Mouse (Mus musculus): ENCODE data around the gene BC016579. TPM values are rescaled to one million over a fixed set of nuclear protein-coding genes. Genes with fewer than 3 reads are reported as not detected.

The BC016579 gene
- polyA plus RNA-seq, 1 experiment from 2014 or later: 0.18 TPM

GRCm38 (mm10) chr16:45658248-45658647, 4.4 kb upstream of the BC016579 start:
- Histone ChIP-seq H3K9ac (replicated peaks; ENCODE audit: low read length) (no peak overlapping the region), H3K9me3 (replicated peaks; ENCODE audit: control insufficient read depth, low read length) (no peaks in the 10 kb centered on the region), H3K4me2 (ENCODE audit: low read depth, low read length) (no peak overlapping the region), H3K4me1 (ENCODE audit: control insufficient read depth, insufficient read depth, low read length) (no peaks in the 10 kb centered on the region), H3K4me3 (ENCODE audit: low read depth, low read length) (no peak overlapping the region), H3K27ac (replicated peaks; ENCODE audit: low read depth, low read length) (no peak overlapping the region), H3K36me3 (replicated peaks; ENCODE audit: control insufficient read depth, insufficient read depth, low read depth, low read length) (no peaks in the 10 kb centered on the region), H3K27me3 (ENCODE audit: control insufficient read depth, insufficient read depth, low read length) (0 out of 2 replicates have a peak, but pooled peaks cover 2% of the 10 kb centered on the region)
- 81% methylated on average over 1 of the region's 1 CpGs for WGBS
- DNase-seq (ENCODE audit: low spot score): no peak
- no peak for ATAC-seq (replicated peaks; ENCODE audit: insufficient number of reproducible peaks, low FRiP score, low TSS enrichment, low read depth)

GRCm38 (mm10) chr16:45657574-45658159, 3.8 kb upstream of the BC016579 start:
- Histone ChIP-seq H3K9ac (replicated peaks; ENCODE audit: low read length) (no peak overlapping the region), H3K27ac (replicated peaks; ENCODE audit: low read depth, low read length) (no peak overlapping the region), H3K27me3 (ENCODE audit: control insufficient read depth, insufficient read depth, low read length) (0 out of 2 replicates have a peak, but pooled peaks cover 2% of the 10 kb centered on the region), H3K4me2 (ENCODE audit: low read depth, low read length) (no peak overlapping the region), H3K4me1 (ENCODE audit: control insufficient read depth, insufficient read depth, low read length) (no peaks in the 10 kb centered on the region), H3K9me3 (replicated peaks; ENCODE audit: control insufficient read depth, low read length) (no peaks in the 10 kb centered on the region), H3K4me3 (ENCODE audit: low read depth, low read length) (no peak overlapping the region), H3K36me3 (replicated peaks; ENCODE audit: control insufficient read depth, insufficient read depth, low read depth, low read length) (no peaks in the 10 kb centered on the region)
- DNase-seq (ENCODE audit: low spot score): no peak
- ATAC-seq (replicated peaks; ENCODE audit: insufficient number of reproducible peaks, low FRiP score, low TSS enrichment, low read depth): no peak
- WGBS: 91% methylated on average over 12 of the region's 12 CpGs

- no peaks in the 10 kb centered on the region for H3K9me3 ChIP-seq (replicated peaks; ENCODE audit: control insufficient read depth, low read length)
- no peaks in the 10 kb centered on the region for H3K36me3 ChIP-seq (replicated peaks; ENCODE audit: control insufficient read depth, insufficient read depth, low read depth, low read length)
- H3K9ac ChIP-seq (replicated peaks; ENCODE audit: low read length): no peak overlapping the region
- no peaks in the 10 kb centered on the region for H3K4me1 ChIP-seq (ENCODE audit: control insufficient read depth, insufficient read depth, low read length)
- ATAC-seq (replicated peaks; ENCODE audit: insufficient number of reproducible peaks, low FRiP score, low TSS enrichment, low read depth): no peak; the same call in 1 of the 2 replicates
- DNase-seq (ENCODE audit: low spot score): no peak
- WGBS: 56% methylated on average over 9 of the region's 9 CpGs
- H3K4me3 ChIP-seq (ENCODE audit: low read depth, low read length): no peak overlapping the region
- 0 out of 2 replicates have a peak, but pooled peaks cover 2% of the 10 kb centered on the region for H3K27me3 ChIP-seq (ENCODE audit: control insufficient read depth, insufficient read depth, low read length)
- H3K4me2 ChIP-seq (ENCODE audit: low read depth, low read length): no peak overlapping the region; the same call in 1 of the 2 replicates
- H3K27ac ChIP-seq (replicated peaks; ENCODE audit: low read depth, low read length): no peak overlapping the region
These were observed 597 bp upstream of the BC016579 start for GRCm38 (mm10) chr16:45654465-45654864.

- no peak for ATAC-seq (replicated peaks; ENCODE audit: insufficient number of reproducible peaks, low FRiP score, low TSS enrichment, low read depth)
These were observed 597 bp downstream of the BC016579 start for GRCm38 (mm10) chr16:45653009-45653933.

GRCm38 (mm10) chr16:45651497-45651896, 2.4 kb downstream of the BC016579 start:
- DNase-seq (ENCODE audit: low spot score): no peak
- no peak for ATAC-seq (replicated peaks; ENCODE audit: insufficient number of reproducible peaks, low FRiP score, low TSS enrichment, low read depth)

More at GRCm38 (mm10) chr16:45653009-45653933, 597 bp downstream of the BC016579 start:
- Histone ChIP-seq H3K4me1 (ENCODE audit: control insufficient read depth, insufficient read depth, low read length) (no peaks in the 10 kb centered on the region), H3K27me3 (ENCODE audit: control insufficient read depth, insufficient read depth, low read length) (0 out of 2 replicates have a peak, but pooled peaks cover 2% of the 10 kb centered on the region), H3K36me3 (replicated peaks; ENCODE audit: control insufficient read depth, insufficient read depth, low read depth, low read length) (no peaks in the 10 kb centered on the region), H3K9ac (replicated peaks; ENCODE audit: low read length) (no peak overlapping the region), H3K9me3 (replicated peaks; ENCODE audit: control insufficient read depth, low read length) (no peaks in the 10 kb centered on the region), H3K4me3 (ENCODE audit: low read depth, low read length) (peak overlapping the region; percentile 22; the same call in 1 of the 2 replicates), H3K4me2 (ENCODE audit: low read depth, low read length) (peak overlapping the region; percentile 60), H3K27ac (replicated peaks; ENCODE audit: low read depth, low read length) (no peak overlapping the region)
- DNase-seq (ENCODE audit: low spot score): no peak
- 13% methylated on average over 17 of the region's 17 CpGs for WGBS

GRCm38 (mm10) chr16:45644380-45644779, 9.5 kb downstream of the BC016579 start:
- WGBS: 77% methylated on average over 6 of the region's 6 CpGs
- Histone ChIP-seq H3K4me1 (ENCODE audit: control insufficient read depth, insufficient read depth, low read length) (no peaks in the 10 kb centered on the region), H3K36me3 (replicated peaks; ENCODE audit: control insufficient read depth, insufficient read depth, low read depth, low read length) (no peaks in the 10 kb centered on the region), H3K9ac (replicated peaks; ENCODE audit: low read length) (no peak overlapping the region), H3K9me3 (replicated peaks; ENCODE audit: control insufficient read depth, low read length) (no peaks in the 10 kb centered on the region), H3K27ac (replicated peaks; ENCODE audit: low read depth, low read length) (no peak overlapping the region), H3K4me3 (ENCODE audit: low read depth, low read length) (no peak overlapping the region), H3K27me3 (ENCODE audit: control insufficient read depth, insufficient read depth, low read length) (no peaks in the 10 kb centered on the region), H3K4me2 (ENCODE audit: low read depth, low read length) (no peak overlapping the region)
- ATAC-seq (replicated peaks; ENCODE audit: insufficient number of reproducible peaks, low FRiP score, low TSS enrichment, low read depth) (no peak), DNase-seq (ENCODE audit: low spot score) (no peak)

More at GRCm38 (mm10) chr16:45651497-45651896, 2.4 kb downstream of the BC016579 start:
- Histone ChIP-seq H3K9ac (replicated peaks; ENCODE audit: low read length) (no peak overlapping the region), H3K27me3 (ENCODE audit: control insufficient read depth, insufficient read depth, low read length) (0 out of 2 replicates have a peak, but pooled peaks cover 2% of the 10 kb centered on the region), H3K9me3 (replicated peaks; ENCODE audit: control insufficient read depth, low read length) (no peaks in the 10 kb centered on the region), H3K27ac (replicated peaks; ENCODE audit: low read depth, low read length) (no peak overlapping the region), H3K36me3 (replicated peaks; ENCODE audit: control insufficient read depth, insufficient read depth, low read depth, low read length) (no peaks in the 10 kb centered on the region), H3K4me2 (ENCODE audit: low read depth, low read length) (no peak overlapping the region), H3K4me1 (ENCODE audit: control insufficient read depth, insufficient read depth, low read length) (no peaks in the 10 kb centered on the region), H3K4me3 (ENCODE audit: low read depth, low read length) (no peak overlapping the region)
- 68% methylated on average over 2 of the region's 2 CpGs for WGBS

- Histone ChIP-seq H3K36me3 (replicated peaks; ENCODE audit: control insufficient read depth, insufficient read depth, low read depth, low read length) (no peaks in the 10 kb centered on the region), H3K4me3 (ENCODE audit: low read depth, low read length) (no peak overlapping the region), H3K4me2 (ENCODE audit: low read depth, low read length) (no peak overlapping the region), H3K9me3 (replicated peaks; ENCODE audit: control insufficient read depth, low read length) (no peaks in the 10 kb centered on the region), H3K9ac (replicated peaks; ENCODE audit: low read length) (no peak overlapping the region), H3K27me3 (ENCODE audit: control insufficient read depth, insufficient read depth, low read length) (no peaks in the 10 kb centered on the region), H3K27ac (replicated peaks; ENCODE audit: low read depth, low read length) (no peak overlapping the region), H3K4me1 (ENCODE audit: control insufficient read depth, insufficient read depth, low read length) (no peaks in the 10 kb centered on the region)
- ATAC-seq (replicated peaks; ENCODE audit: insufficient number of reproducible peaks, low FRiP score, low TSS enrichment, low read depth) (no peak), DNase-seq (ENCODE audit: low spot score) (no peak)
- 86% methylated on average over 3 of the region's 3 CpGs for WGBS
These were observed 9.9 kb downstream of the BC016579 start for GRCm38 (mm10) chr16:45643944-45644343.

GRCm38 (mm10) chr16:45641301-45641700, 12.6 kb downstream of the BC016579 start:
- DNase-seq (ENCODE audit: low spot score) (no peak), ATAC-seq (replicated peaks; ENCODE audit: insufficient number of reproducible peaks, low FRiP score, low TSS enrichment, low read depth) (no peak)
- H3K4me1 ChIP-seq (ENCODE audit: control insufficient read depth, insufficient read depth, low read length): no peaks in the 10 kb centered on the region
- no peak overlapping the region for H3K27ac ChIP-seq (replicated peaks; ENCODE audit: low read depth, low read length)
- H3K36me3 ChIP-seq (replicated peaks; ENCODE audit: control insufficient read depth, insufficient read depth, low read depth, low read length): no peaks in the 10 kb centered on the region
- no peak overlapping the region for H3K4me2 ChIP-seq (ENCODE audit: low read depth, low read length)
- 64% methylated on average over 3 of the region's 3 CpGs for WGBS
- no peaks in the 10 kb centered on the region for H3K9me3 ChIP-seq (replicated peaks; ENCODE audit: control insufficient read depth, low read length)
- no peak overlapping the region for H3K9ac ChIP-seq (replicated peaks; ENCODE audit: low read length)
- no peak overlapping the region for H3K4me3 ChIP-seq (ENCODE audit: low read depth, low read length)
- H3K27me3 ChIP-seq (ENCODE audit: control insufficient read depth, insufficient read depth, low read length): no peaks in the 10 kb centered on the region

All from embryonic facial prominence, embryonic 11.5 days (tissue).